Comparison of ENCODE assay signal across 8 mouse cellular contexts in the genomic region with DNA sequence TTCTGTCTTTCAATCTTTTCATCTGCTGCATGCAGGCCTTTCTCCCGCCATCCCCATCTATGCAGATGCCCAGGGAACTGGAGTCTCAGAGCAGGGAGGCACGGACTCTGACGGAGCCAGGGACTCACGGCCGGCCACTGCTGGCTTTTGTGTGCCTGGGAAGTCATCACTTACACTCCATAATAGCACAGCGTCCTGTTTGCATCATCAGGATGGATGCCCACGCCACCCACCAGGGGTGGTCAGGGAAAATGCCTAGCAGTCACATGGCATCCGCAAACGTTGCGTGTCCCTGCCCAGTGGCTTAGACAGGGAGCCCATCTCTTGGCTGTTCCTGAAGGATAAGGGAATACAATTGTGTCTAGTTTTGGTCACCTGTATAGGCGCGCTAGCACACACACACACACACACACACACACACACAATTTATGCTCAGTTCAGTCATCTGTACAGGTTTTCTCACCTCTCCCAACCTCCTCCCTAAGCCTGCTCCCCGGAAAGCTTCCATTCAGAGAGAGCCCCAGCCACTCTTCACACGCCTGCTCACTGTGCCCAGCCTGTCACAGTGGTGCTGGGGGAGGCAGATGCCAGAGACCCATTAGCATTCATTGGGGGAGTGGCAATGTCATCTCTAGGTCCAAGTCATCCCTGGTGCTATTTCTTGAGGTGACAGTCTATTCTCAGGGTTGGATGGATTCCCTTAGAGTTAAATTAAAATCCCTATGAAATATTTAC.
DNase-seq lines count a peak whose midpoint lies in the region; ATAC-seq lines count a peak whose summit lies in the region.
"Had no signal": no experiment of that assay in that cellular context is flagged by ENCODE, and none has a peak within 500 bp of the region (broad histone marks: within the 10 kb centered on the region; RNA-seq: fewer than 3 reads in every experiment).

No protein-coding gene starts in this region.

- H3K27ac ChIP-seq in hindbrain, embryonic 11.5 days (ENCODE audit: low read depth, low read length): no peak overlapping the region
- 0 out of 2 replicates have a peak overlapping the region, but pooled peaks have one; percentile 38 for H3K27ac ChIP-seq in midbrain, embryonic 10.5 days (replicated peaks)
- H3K27ac ChIP-seq: heart, embryonic 15.5 days had no signal

- H3K9me3 ChIP-seq in megakaryocyte, embryonic 14.5 days: peaks cover 3% of the 10 kb centered on the region; the same call in 1 of the 2 replicates
- no peaks in the 10 kb centered on the region for H3K9me3 ChIP-seq in hindbrain, embryonic 11.5 days (ENCODE audit: control insufficient read depth, low read length)
- H3K9me3 ChIP-seq in midbrain, embryonic 10.5 days (replicated peaks): no peaks in the 10 kb centered on the region
- H3K9me3 ChIP-seq: heart, embryonic 15.5 days had no signal

- no peak for ATAC-seq in megakaryocyte, adult 5-6 weeks (ENCODE audit: poor library complexity, severe bottlenecking)
- peak; percentile 33 for ATAC-seq in hindbrain, embryonic 11.5 days (ENCODE audit: low FRiP score)
- ATAC-seq in erythroblast, adult 5-6 weeks (replicated peaks; ENCODE audit: low FRiP score, poor library complexity, severe bottlenecking): no peak

- no peak overlapping the region for H3K4me2 ChIP-seq in hindbrain, embryonic 11.5 days (replicated peaks; ENCODE audit: low read depth, low read length)
- H3K4me2 ChIP-seq: heart, embryonic 15.5 days had no signal

- H3K9ac ChIP-seq in hindbrain, embryonic 11.5 days (ENCODE audit: low read depth, low read length): no peak overlapping the region
- H3K9ac ChIP-seq: heart, embryonic 15.5 days had no signal

- H3K4me1 ChIP-seq in megakaryocyte, embryonic 14.5 days: peaks cover 53% of the 10 kb centered on the region
- H3K4me1 ChIP-seq in hindbrain, embryonic 11.5 days (replicated peaks; ENCODE audit: control insufficient read depth, insufficient read depth, low read length): no peaks in the 10 kb centered on the region
- peaks cover 18% of the 10 kb centered on the region for H3K4me1 ChIP-seq in midbrain, embryonic 10.5 days
- H3K4me1 ChIP-seq: heart, embryonic 15.5 days had no signal

- peaks cover 21% of the 10 kb centered on the region for H3K27me3 ChIP-seq in megakaryocyte, embryonic 14.5 days (replicated peaks)
- H3K27me3 ChIP-seq in hindbrain, embryonic 11.5 days (ENCODE audit: control insufficient read depth, insufficient read depth, low read length): no peaks in the 10 kb centered on the region
- peaks cover 20% of the 10 kb centered on the region; the same call in 1 of the 2 replicates for H3K27me3 ChIP-seq in midbrain, embryonic 10.5 days (ENCODE audit: low read depth, poor library complexity, severe bottlenecking)

- peak overlapping the region; percentile 80 for H3K4me3 ChIP-seq in megakaryocyte, embryonic 14.5 days (replicated peaks)
- no peak overlapping the region for H3K4me3 ChIP-seq in hindbrain, embryonic 11.5 days (ENCODE audit: low read depth, low read length)
- H3K4me3 ChIP-seq in midbrain, embryonic 10.5 days: peak overlapping the region; percentile 35
- H3K4me3 ChIP-seq: heart, embryonic 15.5 days had no signal

- H3K36me3 ChIP-seq in megakaryocyte, embryonic 14.5 days (replicated peaks; ENCODE audit: low read length): peaks cover 20% of the 10 kb centered on the region
- H3K36me3 ChIP-seq in hindbrain, embryonic 11.5 days (ENCODE audit: control insufficient read depth, insufficient read depth, low read length): no peaks in the 10 kb centered on the region
- no peaks in the 10 kb centered on the region for H3K36me3 ChIP-seq in midbrain, embryonic 10.5 days
- H3K36me3 ChIP-seq: heart, embryonic 15.5 days had no signal

- 58% methylated on average over 14 of the region's 14 CpGs for whole genome bisulfite sequencing in hindbrain, embryonic 11.5 days
- 58% methylated on average over 14 of the region's 14 CpGs for WGBS in midbrain, embryonic 10.5 days

- no peak for DNase-seq in hindbrain, embryonic 11.5 days (ENCODE audit: low spot score)
- DNase-seq in midbrain, embryonic 10.5 days (ENCODE audit: low spot score): no peak
- no peak for DNase-seq in testis, postnatal 14 days (ENCODE audit: low spot score)
- DNase-seq in testis, postnatal 10 days (ENCODE audit: low spot score): no peak
